Mouse (Mus musculus) hindbrain, postnatal 0 days (tissue): Measurements from ENCODE around the gene Repin1. TPM values are rescaled to one million over a fixed set of nuclear protein-coding genes. Genes with fewer than 3 reads are reported as not detected.

Experiments
- ATAC-seq: fragments of 200-750 bp; cut with Nextera tagmentation; 2 replicates; pipeline ENCODE4 v1.8.0; 2017; ENCODE audit warnings: mild to moderate bottlenecking, moderate TSS enrichment, moderate library complexity
- DNase-seq: peaks from one replicate; pipeline ENCODE4 v3.0.0-alpha.2; 2015; ENCODE audit warnings: low spot score
- H3K27ac ChIP-seq: fragments of 300-500 bp; sonication (generic); 2 replicates; pipeline ENCODE4 v1.5.1; 2014; ENCODE audit warnings: mild to moderate bottlenecking
- H3K27me3 ChIP-seq: fragments of 300-500 bp; sonication (generic); 2 replicates; pipeline ENCODE4 v1.6.1; 2014; ENCODE audit warnings: low read length, mixed read lengths; ENCODE audit not compliant: insufficient read depth
- H3K36me3 ChIP-seq: fragments of 300-500 bp; sonication (generic); 2 replicates; pipeline ENCODE4 v1.6.1; 2014; ENCODE audit warnings: low read length, mixed read lengths; ENCODE audit not compliant: insufficient read depth
- H3K4me1 ChIP-seq: fragments of 300-500 bp; sonication (generic); 2 replicates; pipeline ENCODE4 v1.6.1; 2014; ENCODE audit warnings: antibody characterized with exemption, low read length, mixed read lengths; ENCODE audit not compliant: insufficient read depth
- H3K4me2 ChIP-seq: fragments of 300-500 bp; sonication (generic); 2 replicates; pipeline ENCODE4 v1.6.1; 2014; ENCODE audit warnings: low read depth, mild to moderate bottlenecking, low read length, moderate library complexity, mixed read lengths
- H3K4me3 ChIP-seq: fragments of 300-500 bp; sonication (generic); 2 replicates; pipeline ENCODE4 v1.5.1; 2014; ENCODE audit warnings: low read length
- H3K9ac ChIP-seq: fragments of 300-500 bp; sonication (generic); replicated peaks from 2 replicates; pipeline ENCODE4 v1.6.1; 2014; ENCODE audit warnings: mild to moderate bottlenecking, low read length, moderate library complexity, mixed read lengths
- H3K9me3 ChIP-seq: fragments of 300-500 bp; sonication (generic); 2 replicates; pipeline ENCODE4 v1.6.1; 2016; ENCODE audit warnings: low read length, mixed read lengths
- CTCF ChIP-seq: IDR thresholded peaks from 2 replicates; pipeline ENCODE4 v1.5.1; 2016; ENCODE audit warnings: antibody characterized with exemption, control low read depth, low read depth
- WGBS: fragments of 180-500 bp; shearing (Covaris S2); extraction: QIAGEN DNeasy Blood & Tissue Kit; methylation state at CpG from one replicate; pipeline ENCODE4 v1.1.7; 2014; 5-methylcytosine and 5-hydroxymethylcytosine counted together
- polyA plus RNA-seq: library from polyadenylated mRNA; unstranded; fragments of >200 nt; fragmentation: Nextera tagmentation; extraction: Ambion mirVana; gene quantifications from 2 replicates; pipeline ENCODE4 v1.2.1, GENCODE M21; 2015
- total RNA-seq: library from RNA; depleted of rRNA; stranded (reverse); fragments of >200 nt; gene quantifications from 2 replicates; pipeline ENCODE4 v1.2.3, GENCODE M21; 2014

The Repin1 gene
- total and polyA plus RNA-seq, 2 experiments from 2014 or later = 40.6 to 83.1 TPM

- no peaks in the 10 kb centered on the region; the same call in 1 of the 2 replicates for H3K36me3 ChIP-seq
- peak; percentile 22; the same call in 1 of the 2 replicates for ATAC-seq
- H3K9me3 ChIP-seq = no peaks in the 10 kb centered on the region
- no peak for TF ChIP-seq CTCF
- H3K4me3 ChIP-seq = peak overlapping the region; percentile 51
- no peak for DNase-seq
- peaks cover 8% of the 10 kb centered on the region; the same call in 1 of the 2 replicates for H3K4me1 ChIP-seq
- peak overlapping the region; percentile 74 for H3K9ac ChIP-seq
- H3K4me2 ChIP-seq = peak overlapping the region; percentile 77
- 68% methylated on average over 4 of the region's 4 CpGs for WGBS
- H3K27ac ChIP-seq = peak overlapping the region; percentile 99
- no peaks in the 10 kb centered on the region for H3K27me3 ChIP-seq
Measured at GRCm38 (mm10) chr6:48553819-48554218, 39.9 kb upstream of the Repin1 start.

DNA sequence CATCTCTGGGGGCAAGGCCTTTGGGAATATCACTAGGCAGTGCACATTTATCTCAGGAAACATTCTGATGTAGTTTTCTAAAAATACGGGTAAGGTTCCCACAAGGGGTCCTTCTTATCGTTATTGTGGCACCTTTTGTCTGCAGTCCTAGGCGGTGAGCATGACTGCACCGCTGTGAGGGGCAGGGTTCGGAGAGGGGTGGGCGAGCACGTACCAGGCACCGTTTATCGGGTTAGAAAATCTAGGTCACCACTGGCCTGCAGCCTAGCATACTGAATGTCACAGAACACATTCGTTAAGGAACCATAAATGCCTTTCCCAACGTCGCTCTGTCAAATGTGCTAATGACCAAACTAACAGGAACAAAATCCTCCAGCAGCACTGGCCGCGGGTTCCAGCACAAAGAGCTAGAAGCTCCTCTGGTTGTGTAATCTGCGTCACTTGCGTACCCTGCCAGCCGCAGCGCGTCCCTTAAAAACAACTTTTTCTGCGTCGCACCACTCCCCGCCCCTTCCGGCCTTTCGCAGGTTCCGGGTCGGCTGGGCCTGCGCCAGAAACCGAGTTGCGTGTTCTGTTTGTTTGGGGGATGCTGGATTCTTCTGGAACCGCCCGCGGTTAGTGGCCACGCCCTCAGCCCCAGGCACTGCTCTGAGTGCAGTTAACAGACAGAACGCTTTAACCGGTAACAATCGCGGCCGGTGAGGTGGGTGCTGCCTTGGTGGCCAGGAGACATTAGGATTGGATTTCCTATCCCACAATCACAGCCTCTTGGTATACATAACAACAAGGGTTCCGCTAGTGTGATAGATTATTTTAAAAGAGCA is 39.2 kb upstream of the Repin1 start, which contains the start of gene Lrrc61:
Lrrc61 (plus strand) TSS at position 517 of the 824 bp plus-strand sequence.
- WGBS = under 1% methylated on average over 39 of the region's 39 CpGs

DNA sequence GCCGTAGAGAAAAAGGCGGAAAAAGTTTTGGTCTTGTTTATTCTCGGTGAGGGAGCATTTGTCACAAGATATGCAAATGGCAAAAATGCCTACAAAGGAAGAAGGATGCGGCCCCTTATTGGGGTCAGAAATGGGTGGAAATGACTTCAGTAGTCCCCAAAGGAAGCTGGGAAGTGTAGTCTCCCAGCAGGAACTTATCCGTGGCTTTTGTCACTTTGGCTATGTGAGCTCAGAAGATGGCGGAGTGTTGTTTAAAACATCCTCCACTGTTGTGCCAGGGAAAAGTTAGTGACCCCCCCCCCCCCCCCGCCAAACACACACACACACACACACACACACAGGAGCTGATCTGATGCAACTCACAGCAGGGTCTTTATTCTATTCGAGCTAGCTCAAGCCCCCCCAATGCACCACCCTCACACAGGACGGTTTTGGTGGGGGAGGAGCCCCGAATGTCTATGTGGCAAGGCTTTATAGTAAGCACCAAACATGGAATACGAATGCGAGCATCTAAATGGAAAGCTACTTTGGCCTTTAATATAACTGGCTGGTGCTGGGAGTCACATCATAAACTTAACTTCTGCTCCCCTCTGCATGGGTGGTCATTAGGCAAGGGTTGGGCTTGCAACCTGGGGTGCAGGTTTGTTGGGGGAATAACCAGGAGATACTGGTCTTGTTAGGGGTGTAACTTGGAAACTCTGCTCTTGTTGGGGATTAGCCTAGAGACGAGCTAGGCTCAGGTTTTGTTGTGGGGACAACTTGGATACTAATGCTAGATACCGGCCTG is 38.4 kb upstream of the Repin1 start:
- WGBS = 25% methylated on average over 13 of the region's 14 CpGs
- no peaks in the 10 kb centered on the region; the same call in 1 of the 2 replicates for H3K36me3 ChIP-seq
- no peaks in the 10 kb centered on the region for H3K27me3 ChIP-seq
- H3K9me3 ChIP-seq = no peaks in the 10 kb centered on the region
- peak overlapping the region; percentile 99 for H3K27ac ChIP-seq
- peak; percentile 92 for DNase-seq
- TF ChIP-seq CTCF = no peak
- H3K9ac ChIP-seq = peak overlapping the region; percentile 74
- H3K4me2 ChIP-seq = peak overlapping the region; percentile 77
- H3K4me3 ChIP-seq = peak overlapping the region; percentile 51
- ATAC-seq = peak; percentile 83
- peaks cover 8% of the 10 kb centered on the region; the same call in 1 of the 2 replicates for H3K4me1 ChIP-seq

More for the DNA sequence above, 39.2 kb upstream of the Repin1 start, which contains the start of gene Lrrc61:
- TF ChIP-seq CTCF = peak; percentile 1; the same call in 1 of the 2 replicates
- peaks cover 8% of the 10 kb centered on the region; the same call in 1 of the 2 replicates for H3K4me1 ChIP-seq
- ATAC-seq = peak; percentile 93
- no peaks in the 10 kb centered on the region; the same call in 1 of the 2 replicates for H3K36me3 ChIP-seq
- H3K4me3 ChIP-seq = peak within 1 kb of the TSS; percentile 51
- peak within 1 kb of the TSS; percentile 77 for H3K4me2 ChIP-seq
- no peaks in the 10 kb centered on the region for H3K9me3 ChIP-seq
- peak within 1 kb of the TSS; percentile 99 for H3K27ac ChIP-seq
- H3K27me3 ChIP-seq = no peaks in the 10 kb centered on the region
- peak within 1 kb of the TSS; percentile 74 for H3K9ac ChIP-seq
- peak; percentile 99 for DNase-seq

GRCm38 (mm10) chr6:48555956-48556355 is 37.7 kb upstream of the Repin1 start:
- no peak overlapping the region for H3K4me3 ChIP-seq
- peak overlapping the region; percentile 77 for H3K4me2 ChIP-seq
- no peak for TF ChIP-seq CTCF
- no peak for ATAC-seq
- H3K36me3 ChIP-seq = no peaks in the 10 kb centered on the region; the same call in 1 of the 2 replicates
- H3K27me3 ChIP-seq = no peaks in the 10 kb centered on the region
- DNase-seq = no peak
- no peak overlapping the region for H3K9ac ChIP-seq
- peaks cover 8% of the 10 kb centered on the region; the same call in 1 of the 2 replicates for H3K4me1 ChIP-seq
- 90% methylated on average over 3 of the region's 3 CpGs for WGBS
- no peak overlapping the region for H3K27ac ChIP-seq
- no peaks in the 10 kb centered on the region for H3K9me3 ChIP-seq

DNA sequence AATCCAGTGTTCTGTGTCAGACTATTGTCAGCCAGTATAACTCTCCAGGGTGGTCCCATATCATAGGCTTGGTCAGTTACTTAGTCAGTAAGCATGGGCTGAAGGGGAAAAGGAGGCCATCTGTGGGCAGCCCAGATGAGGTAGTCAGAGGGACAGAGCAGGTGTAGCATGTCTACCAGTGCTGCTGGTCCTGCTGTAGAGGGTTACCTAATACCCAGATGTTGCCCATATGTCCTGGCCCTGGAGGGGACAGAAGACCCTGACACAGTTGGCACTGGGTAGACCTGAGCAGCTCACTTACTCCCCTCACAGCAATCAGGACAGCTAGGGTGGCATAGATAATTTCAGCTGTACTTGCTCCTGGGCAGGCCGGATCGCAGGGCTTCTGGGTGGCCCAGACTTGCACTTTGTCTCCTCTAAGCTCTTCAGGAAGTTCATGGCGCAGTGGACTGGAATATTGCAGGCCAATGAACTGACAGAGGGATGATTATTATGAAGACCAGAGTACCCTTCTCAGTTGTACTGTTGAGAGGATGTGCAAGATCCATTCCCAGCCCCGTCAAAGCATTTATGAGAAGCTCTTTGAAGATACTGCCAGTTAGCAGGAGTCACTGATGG is 27.9 kb upstream of the Repin1 start:
- WGBS = 93% methylated on average over 4 of the region's 4 CpGs
- Histone ChIP-seq H3K4me1 (no peaks in the 10 kb centered on the region; the same call in 1 of the 2 replicates), H3K27me3 (no peaks in the 10 kb centered on the region), H3K36me3 (0 out of 2 replicates have a peak, but pooled peaks cover 4% of the 10 kb centered on the region), H3K4me3 (no peak overlapping the region), H3K4me2 (no peak overlapping the region), H3K9ac (no peak overlapping the region), H3K27ac (no peak overlapping the region), H3K9me3 (no peaks in the 10 kb centered on the region)
- DNase-seq (no peak), ATAC-seq (no peak)
- no peak for TF ChIP-seq CTCF

DNA sequence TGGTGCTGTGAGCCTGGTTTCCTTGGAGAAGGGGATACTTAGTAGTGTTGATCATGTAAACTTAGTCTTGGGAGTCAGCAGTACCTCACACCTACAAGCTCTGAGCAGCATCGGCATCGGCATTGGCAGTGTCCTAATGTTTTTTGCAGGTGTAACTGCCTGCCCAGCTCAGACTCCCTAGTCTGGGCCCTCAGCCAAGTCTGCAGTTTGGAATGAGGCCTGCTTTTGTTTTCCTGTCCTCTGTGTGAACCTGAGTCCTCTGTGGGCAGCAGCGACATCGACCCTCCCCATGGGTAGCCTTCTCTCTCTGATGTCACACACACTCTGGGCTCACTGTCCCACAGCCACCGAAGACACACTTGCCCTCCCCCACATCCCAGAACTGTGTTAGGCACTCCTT is 27.4 kb upstream of the Repin1 start:
- whole genome bisulfite sequencing = 37% methylated on average over 5 of the region's 5 CpGs
- DNase-seq = peak; percentile 19
- no peak for TF ChIP-seq CTCF
- no peaks in the 10 kb centered on the region for H3K27me3 ChIP-seq
- H3K9ac ChIP-seq = no peak overlapping the region
- no peaks in the 10 kb centered on the region; the same call in 1 of the 2 replicates for H3K4me1 ChIP-seq
- no peak for ATAC-seq
- no peaks in the 10 kb centered on the region for H3K9me3 ChIP-seq
- 0 out of 2 replicates have a peak, but pooled peaks cover 4% of the 10 kb centered on the region for H3K36me3 ChIP-seq
- no peak overlapping the region for H3K4me3 ChIP-seq
- no peak overlapping the region for H3K27ac ChIP-seq
- no peak overlapping the region for H3K4me2 ChIP-seq
